Mouse (Mus musculus) erythroblast, embryonic 14.5 days (primary cell): Measurements from ENCODE around the gene Fkbp5. TPM values are rescaled to one million over a fixed set of nuclear protein-coding genes. Genes with fewer than 3 reads are reported as not detected.
"Not testable (repeated sequence)": the region's sequence is repeated elsewhere in the genome, so short reads cannot be mapped to it uniquely, and the experiment has no call there.

Experiments used
- H3K27me3 ChIP-seq: 2 replicates; pipeline ENCODE4 v1.6.1; 2012; ENCODE audit warnings: inconsistent platforms; ENCODE audit not compliant: control insufficient read depth
- H3K36me3 ChIP-seq: 2 replicates; pipeline ENCODE4 v1.6.1; 2012; ENCODE audit warnings: mild to moderate bottlenecking, inconsistent platforms; ENCODE audit not compliant: control insufficient read depth
- H3K4me1 ChIP-seq: 2 replicates; pipeline ENCODE4 v1.6.1; 2012; ENCODE audit warnings: inconsistent platforms; ENCODE audit not compliant: control insufficient read depth
- H3K4me3 ChIP-seq: replicated peaks from 2 replicates; pipeline ENCODE3; 2012; ENCODE audit warnings: moderate library complexity, mild to moderate bottlenecking, inconsistent platforms
- H3K9me3 ChIP-seq: 2 replicates; pipeline ENCODE4 v1.6.1; 2012; ENCODE audit warnings: low read length, inconsistent platforms, mixed read lengths; ENCODE audit not compliant: control insufficient read depth
- GATA1 ChIP-seq: IDR thresholded peaks from 2 replicates; pipeline ENCODE4 v1.6.1; 2012; ENCODE audit warnings: low read length, inconsistent platforms, mixed read lengths
- TAL1 ChIP-seq: IDR thresholded peaks from 3 replicates; pipeline ENCODE4 v1.6.1; 2012; ENCODE audit warnings: low read length, inconsistent platforms, mixed read lengths
- polyA plus RNA-seq: library from polyadenylated mRNA; stranded (reverse); fragments of >175 nt; gene quantifications from 2 replicates; pipeline ENCODE4 v1.2.3, GENCODE M21; 2012

Gene Fkbp5
- 0.32 and 0.33 TPM in 2 replicates for polyA plus RNA-seq

DNA sequence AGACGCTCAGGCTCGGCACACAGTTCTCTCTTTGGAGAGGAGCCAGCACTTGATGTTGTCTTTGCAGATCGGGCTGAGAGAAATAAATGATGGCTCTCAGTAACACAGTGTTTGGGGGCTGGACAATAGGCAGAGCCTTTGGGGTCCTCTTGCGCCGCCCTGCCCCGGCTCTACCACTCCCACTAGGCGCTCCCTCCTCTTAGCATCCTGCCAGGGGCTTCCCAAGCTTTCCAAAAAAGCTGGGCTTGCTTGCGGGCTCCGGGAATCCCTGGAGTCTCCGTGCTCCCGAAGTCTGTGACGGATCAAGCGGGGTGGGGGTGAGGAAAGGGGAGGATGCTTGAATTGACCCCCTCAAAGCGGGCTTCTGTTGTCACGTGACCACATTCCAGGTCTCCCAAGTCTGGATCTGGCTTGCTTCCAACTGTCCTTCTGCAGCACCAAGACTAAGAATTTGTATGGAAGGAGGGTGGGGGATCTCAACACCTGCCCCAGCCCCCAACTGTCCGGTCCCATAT is at the start of gene Fkbp5:
TSS of gene Fkbp5 (minus strand) at position 87 of the 515 bp plus-strand sequence.
- H3K9me3 ChIP-seq: no peaks in the 10 kb centered on the region
- TF ChIP-seq GATA1 (no peak), TAL1 (no peak)
- H3K36me3 ChIP-seq: no peaks in the 10 kb centered on the region
- no peak within 1 kb of the TSS for H3K4me3 ChIP-seq
- H3K4me1 ChIP-seq: peaks cover 3% of the 10 kb centered on the region
- peaks cover 50% of the 10 kb centered on the region for H3K27me3 ChIP-seq

DNA sequence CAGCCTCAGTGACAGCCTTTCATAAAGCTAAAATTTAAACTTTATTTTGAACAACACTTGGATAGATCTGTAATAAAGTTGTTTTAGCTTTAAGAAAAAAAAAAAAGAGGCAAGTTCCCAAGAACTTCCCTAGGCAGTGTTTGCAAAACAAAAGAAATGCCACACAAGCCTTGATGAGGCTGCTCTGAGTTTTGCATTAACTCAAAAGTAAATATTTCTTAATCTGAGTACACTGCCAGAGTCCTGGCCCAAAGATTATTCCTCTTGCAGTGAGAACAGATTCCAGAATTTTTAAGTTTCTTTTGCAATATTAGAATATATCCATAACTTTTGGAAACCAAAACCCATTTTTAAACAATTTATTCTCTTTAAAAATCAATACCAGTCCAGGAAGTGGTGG is 47.9 kb upstream of the Fkbp5 start:
- Histone ChIP-seq H3K36me3 (no peaks in the 10 kb centered on the region), H3K4me3 (no peak overlapping the region), H3K9me3 (no peaks in the 10 kb centered on the region), H3K27me3 (no peaks in the 10 kb centered on the region), H3K4me1 (no peaks in the 10 kb centered on the region)
- TF ChIP-seq GATA1 (no peak), TAL1 (no peak)

- no peak overlapping the region for H3K4me3 ChIP-seq
- H3K36me3 ChIP-seq: no peaks in the 10 kb centered on the region
- H3K4me1 ChIP-seq: peaks cover 5% of the 10 kb centered on the region
- no peaks in the 10 kb centered on the region for H3K27me3 ChIP-seq
- H3K9me3 ChIP-seq: no peaks in the 10 kb centered on the region
- TF ChIP-seq TAL1 (no peak), GATA1 (no peak)
These were observed 44.3 kb upstream of the Fkbp5 start for GRCm38 (mm10) chr17:28561613-28562012.

- H3K36me3 ChIP-seq: no peaks in the 10 kb centered on the region
- peaks cover 7% of the 10 kb centered on the region for H3K4me1 ChIP-seq
- no peaks in the 10 kb centered on the region for H3K9me3 ChIP-seq
- H3K4me3 ChIP-seq: no peak within 1 kb of the TSS
- H3K27me3 ChIP-seq: no peaks in the 10 kb centered on the region
- TF ChIP-seq TAL1 (no peak), GATA1 (no peak)
These were observed 43.3 kb upstream of the Fkbp5 start, which contains the start of gene Clps for GRCm38 (mm10) chr17:28560598-28560997. Gene Clps (minus strand): TSS chr17:28560766.

DNA sequence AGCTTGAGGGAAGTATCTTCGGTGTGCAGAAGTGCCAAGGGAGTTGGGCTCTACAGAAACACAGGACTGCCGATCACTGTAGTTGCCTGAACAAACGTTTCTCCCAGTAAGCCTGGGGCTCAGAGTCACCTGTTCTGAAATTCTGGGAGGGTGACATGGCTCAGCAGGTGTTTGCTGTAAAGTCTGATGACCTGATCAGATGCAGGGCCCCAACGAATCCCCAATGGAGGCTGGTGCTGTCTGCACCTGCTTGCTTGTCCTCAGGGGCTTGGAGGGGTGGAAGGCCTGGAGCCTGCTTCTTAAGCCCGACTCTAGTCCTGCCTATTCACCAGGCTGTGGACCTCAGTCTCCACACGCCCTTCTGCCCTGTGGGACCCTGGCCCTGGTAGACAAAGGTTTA is 40.4 kb upstream of the Fkbp5 start:
- no peaks in the 10 kb centered on the region for H3K9me3 ChIP-seq
- H3K4me3 ChIP-seq: no peak overlapping the region
- H3K36me3 ChIP-seq: no peaks in the 10 kb centered on the region
- peaks cover 7% of the 10 kb centered on the region for H3K4me1 ChIP-seq
- no peaks in the 10 kb centered on the region for H3K27me3 ChIP-seq
- TF ChIP-seq TAL1: no peak
- no peak for TF ChIP-seq GATA1

DNA sequence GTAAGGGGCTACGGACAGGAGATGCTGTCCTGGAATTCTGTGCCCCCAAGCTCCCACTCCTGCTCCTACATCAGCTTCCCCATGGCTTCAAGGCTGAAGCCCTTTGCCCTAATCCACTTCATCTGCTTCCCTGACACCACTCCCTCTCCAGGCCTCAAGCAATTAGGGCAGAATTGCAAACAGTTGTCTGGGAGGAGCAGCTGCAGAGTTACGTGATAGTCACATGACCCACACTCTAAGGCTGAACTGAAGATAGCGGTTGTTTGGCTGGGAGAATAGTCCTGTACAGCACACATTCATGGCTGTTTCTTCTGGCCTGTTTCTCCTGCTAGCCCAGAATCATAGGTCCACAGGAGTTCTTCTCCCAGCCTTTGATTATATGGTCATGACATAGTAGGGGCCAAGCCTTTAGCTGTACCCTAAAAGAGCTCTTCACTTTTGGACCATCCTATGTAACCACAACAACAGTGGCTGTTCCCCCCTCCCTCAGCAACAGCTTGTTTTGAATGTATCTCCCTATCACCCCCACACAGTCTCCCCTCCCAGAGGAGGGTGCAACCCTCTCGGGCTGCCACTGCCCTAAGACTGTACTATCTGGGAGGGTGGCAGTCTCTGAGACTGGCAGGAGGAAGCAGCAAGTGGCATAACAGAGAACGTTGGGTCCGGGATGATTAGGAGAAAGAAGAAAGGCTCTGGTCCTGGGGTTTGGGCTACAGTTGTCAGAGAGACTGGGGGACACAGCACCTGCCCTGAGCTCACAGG is 39.5 kb upstream of the Fkbp5 start:
- H3K4me3 ChIP-seq: no peak overlapping the region
- TF ChIP-seq TAL1: no peak
- TF ChIP-seq GATA1: no peak
- peaks cover 7% of the 10 kb centered on the region for H3K4me1 ChIP-seq
- no peaks in the 10 kb centered on the region for H3K36me3 ChIP-seq
- no peaks in the 10 kb centered on the region for H3K27me3 ChIP-seq
- no peaks in the 10 kb centered on the region for H3K9me3 ChIP-seq

- H3K4me3 ChIP-seq, H3K36me3 ChIP-seq: not testable (repeated sequence)
These were observed 36.7 kb upstream of the Fkbp5 start for GRCm38 (mm10) chr17:28554021-28554420.

GRCm38 (mm10) chr17:28553040-28553793 is 35.9 kb upstream of the Fkbp5 start:
- H3K9me3 ChIP-seq: no peaks in the 10 kb centered on the region
- peaks cover 7% of the 10 kb centered on the region for H3K4me1 ChIP-seq
- no peaks in the 10 kb centered on the region for H3K27me3 ChIP-seq
- no peaks in the 10 kb centered on the region for H3K36me3 ChIP-seq
- TF ChIP-seq GATA1 (no peak), TAL1 (no peak)
- H3K4me3 ChIP-seq: no peak overlapping the region

More at GRCm38 (mm10) chr17:28554021-28554420, 36.7 kb upstream of the Fkbp5 start:
- not testable (repeated sequence) for H3K27me3 ChIP-seq, H3K4me1 ChIP-seq, H3K9me3 ChIP-seq

GRCm38 (mm10) chr17:28549111-28549510 is 31.8 kb upstream of the Fkbp5 start, which contains the start of gene Clpsl2:
Gene Clpsl2 (plus strand): TSS chr17:28549411.
- no peaks in the 10 kb centered on the region for H3K36me3 ChIP-seq
- no peaks in the 10 kb centered on the region for H3K9me3 ChIP-seq
- no peaks in the 10 kb centered on the region for H3K27me3 ChIP-seq
- H3K4me1 ChIP-seq: no peaks in the 10 kb centered on the region
- H3K4me3 ChIP-seq: no peak within 1 kb of the TSS
- no peak for TF ChIP-seq TAL1
